Comparison of ENCODE assay signal across 20 mouse cellular contexts in the genomic region with DNA sequence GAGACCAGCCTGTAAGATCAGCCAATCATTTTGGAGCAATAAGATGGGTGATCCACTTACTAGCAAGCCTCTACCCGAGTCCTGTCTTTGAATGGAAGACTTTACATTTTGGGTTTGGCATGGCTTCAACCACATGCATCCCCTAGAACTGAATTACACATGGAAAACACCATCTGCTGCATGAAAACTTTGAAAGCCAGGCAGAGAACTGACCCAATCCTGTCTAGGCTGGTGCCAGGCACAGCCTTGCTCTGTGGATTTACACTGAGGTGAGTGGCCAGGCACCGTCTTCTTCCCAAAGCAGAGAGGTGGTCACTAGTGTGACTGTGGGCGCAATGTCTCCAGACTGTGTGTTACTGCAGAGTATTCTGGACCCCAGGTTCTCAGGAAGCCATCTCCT.
"Had no signal": no experiment of that assay in that cellular context is flagged by ENCODE, and none has a peak within 500 bp of the region (broad histone marks: within the 10 kb centered on the region; RNA-seq: fewer than 3 reads in every experiment).

No protein-coding gene starts in this region.

- DNase-seq: kidney, adult 8-10 months; kidney, postnatal 14 days; kidney, postnatal 4 days; liver, postnatal 0 days; lung, embryonic 14.5 days; spleen, adult 18-20 months; thymus, adult 18-20 months; thymus, postnatal 36 days had no signal

- H3K4me2 ChIP-seq: kidney, embryonic 15.5 days; limb, embryonic 12.5 days; limb, embryonic 15.5 days; liver, embryonic 11.5 days; lung, embryonic 14.5 days; midbrain, embryonic 12.5 days; midbrain, embryonic 15.5 days; neural tube, embryonic 12.5 days; neural tube, embryonic 15.5 days; stomach, embryonic 15.5 days had no signal

- H3K27ac ChIP-seq: kidney, embryonic 15.5 days; limb, embryonic 12.5 days; limb, embryonic 15.5 days; liver, embryonic 14.5 days; macrophage; midbrain, embryonic 12.5 days; midbrain, embryonic 15.5 days; neural tube, embryonic 12.5 days; neural tube, embryonic 15.5 days; stomach, embryonic 15.5 days had no signal

- H3K4me3 ChIP-seq: kidney, embryonic 15.5 days; limb, embryonic 12.5 days; limb, embryonic 15.5 days; midbrain, embryonic 12.5 days; midbrain, embryonic 15.5 days; neural tube, embryonic 12.5 days; neural tube, embryonic 15.5 days; stomach, embryonic 15.5 days had no signal

- H3K36me3 ChIP-seq: kidney, embryonic 15.5 days; limb, embryonic 12.5 days; limb, embryonic 15.5 days; midbrain, embryonic 12.5 days; midbrain, embryonic 15.5 days; neural tube, embryonic 12.5 days; neural tube, embryonic 15.5 days; stomach, embryonic 15.5 days had no signal

- H3K9ac ChIP-seq: kidney, embryonic 15.5 days; limb, embryonic 12.5 days; limb, embryonic 15.5 days; liver, embryonic 14.5 days; liver, postnatal 0 days; lung, embryonic 14.5 days; midbrain, embryonic 12.5 days; midbrain, embryonic 15.5 days; neural tube, embryonic 12.5 days; neural tube, embryonic 15.5 days; stomach, embryonic 15.5 days had no signal

- ATAC-seq: liver, postnatal 0 days; lung, postnatal 0 days; midbrain, embryonic 15.5 days had no signal

- H3K27me3 ChIP-seq: limb, embryonic 12.5 days; limb, embryonic 15.5 days; midbrain, embryonic 12.5 days; midbrain, embryonic 15.5 days; neural tube, embryonic 12.5 days had no signal

- H3K9me3 ChIP-seq: kidney, embryonic 15.5 days; limb, embryonic 12.5 days; limb, embryonic 15.5 days; midbrain, embryonic 12.5 days; midbrain, embryonic 15.5 days; neural tube, embryonic 12.5 days; neural tube, embryonic 15.5 days; stomach, embryonic 15.5 days had no signal
